Mouse (Mus musculus) hindbrain, embryonic 12.5 days (tissue): ENCODE measurements around the gene Fmc1. TPM values are rescaled to one million over a fixed set of nuclear protein-coding genes. Genes with fewer than 3 reads are reported as not detected.

Experiments used
- ATAC-seq: fragments of 200-750 bp; cut with Nextera tagmentation; 2 replicates; pipeline ENCODE4 v1.8.0; 2017; ENCODE audit warnings: moderate TSS enrichment; ENCODE audit not compliant: low FRiP score
- H3K27ac ChIP-seq: fragments of 300-500 bp; sonication (generic); 2 replicates; pipeline ENCODE4 v1.5.1; 2016; ENCODE audit warnings: mild to moderate bottlenecking
- H3K27me3 ChIP-seq: fragments of 300-500 bp; sonication (generic); 2 replicates; pipeline ENCODE4 v1.6.1; 2016; ENCODE audit warnings: mild to moderate bottlenecking
- H3K36me3 ChIP-seq: fragments of 300-500 bp; sonication (generic); 2 replicates; pipeline ENCODE4 v1.6.1; 2016; ENCODE audit warnings: mild to moderate bottlenecking
- H3K4me1 ChIP-seq: fragments of 300-500 bp; sonication (generic); 2 replicates; pipeline ENCODE4 v1.6.1; 2016
- H3K4me2 ChIP-seq: fragments of 300-500 bp; sonication (generic); replicated peaks from 2 replicates; pipeline ENCODE4 v1.6.1; 2016; ENCODE audit warnings: mild to moderate bottlenecking
- H3K4me3 ChIP-seq: fragments of 300-500 bp; sonication (generic); 2 replicates; pipeline ENCODE4 v1.5.1; 2016; ENCODE audit warnings: mild to moderate bottlenecking
- H3K9ac ChIP-seq: fragments of 300-500 bp; sonication (generic); 2 replicates; pipeline ENCODE4 v1.6.1; 2016; ENCODE audit warnings: mild to moderate bottlenecking, moderate library complexity
- H3K9me3 ChIP-seq: fragments of 300-500 bp; sonication (generic); replicated peaks from 2 replicates; pipeline ENCODE4 v1.6.1; 2016; ENCODE audit warnings: mild to moderate bottlenecking
- WGBS: fragments of 180-500 bp; shearing (Covaris S2); methylation state at CpG from one replicate; pipeline ENCODE4 v1.1.7; 2016; 5-methylcytosine and 5-hydroxymethylcytosine counted together
- polyA plus RNA-seq: library from polyadenylated mRNA; unstranded; fragments of >200 nt; fragmentation: Nextera tagmentation; extraction: Ambion mirVana; gene quantifications from 2 replicates; pipeline ENCODE4 v1.2.1, GENCODE M21; 2016

The Fmc1 gene
- 100 and 122 TPM in 2 replicates for polyA plus RNA-seq

- peak within 1 kb of the TSS; percentile 85 for H3K27ac ChIP-seq
- ATAC-seq: peak; percentile 92
- H3K4me2 ChIP-seq: peak within 1 kb of the TSS; percentile 75
- peaks cover 13% of the 10 kb centered on the region for H3K4me1 ChIP-seq
- 5% methylated on average over 41 of the region's 41 CpGs for WGBS
- no peaks in the 10 kb centered on the region for H3K9me3 ChIP-seq
- peak within 1 kb of the TSS; percentile 78 for H3K9ac ChIP-seq
- no peaks in the 10 kb centered on the region for H3K36me3 ChIP-seq
- H3K27me3 ChIP-seq: no peaks in the 10 kb centered on the region
- peak within 1 kb of the TSS; percentile 72 for H3K4me3 ChIP-seq
Measured at GRCm38 (mm10) chr6:38533428-38534405, at the start of gene Fmc1. Gene Fmc1, plus strand, starts transcription at chr6:38533502.

- peaks cover 53% of the 10 kb centered on the region for H3K36me3 ChIP-seq
- WGBS: 87% methylated on average over 3 of the region's 3 CpGs
- ATAC-seq: no peak
- no peaks in the 10 kb centered on the region for H3K9me3 ChIP-seq
- no peak overlapping the region for H3K4me3 ChIP-seq
- no peak overlapping the region for H3K4me2 ChIP-seq
- H3K4me1 ChIP-seq: no peaks in the 10 kb centered on the region
- no peak overlapping the region for H3K27ac ChIP-seq
- no peak overlapping the region for H3K9ac ChIP-seq
- no peaks in the 10 kb centered on the region for H3K27me3 ChIP-seq
Measured at GRCm38 (mm10) chr6:38492550-38492949, 40.8 kb upstream of the Fmc1 start.

GRCm38 (mm10) chr6:38495641-38496040 lies 37.7 kb upstream of the Fmc1 start:
- ATAC-seq: no peak
- no peaks in the 10 kb centered on the region for H3K27me3 ChIP-seq
- H3K4me1 ChIP-seq: no peaks in the 10 kb centered on the region
- H3K4me3 ChIP-seq: no peak overlapping the region
- no peak overlapping the region for H3K27ac ChIP-seq
- WGBS: 62% methylated on average over 4 of the region's 4 CpGs
- peaks cover 52% of the 10 kb centered on the region for H3K36me3 ChIP-seq
- H3K9ac ChIP-seq: no peak overlapping the region
- H3K4me2 ChIP-seq: no peak overlapping the region
- no peaks in the 10 kb centered on the region for H3K9me3 ChIP-seq

GRCm38 (mm10) chr6:38512096-38512495 lies 21.2 kb upstream of the Fmc1 start:
- WGBS: 94% methylated on average over 1 of the region's 1 CpGs
- 0 out of 2 replicates have a peak, but pooled peaks cover 1% of the 10 kb centered on the region for H3K36me3 ChIP-seq
- ATAC-seq: no peak
- no peak overlapping the region for H3K9ac ChIP-seq
- H3K27me3 ChIP-seq: no peaks in the 10 kb centered on the region
- H3K9me3 ChIP-seq: no peaks in the 10 kb centered on the region
- H3K27ac ChIP-seq: no peak overlapping the region
- H3K4me1 ChIP-seq: no peaks in the 10 kb centered on the region
- no peak overlapping the region for H3K4me3 ChIP-seq
- no peak overlapping the region for H3K4me2 ChIP-seq

- Histone ChIP-seq H3K36me3 (no peaks in the 10 kb centered on the region), H3K9me3 (no peaks in the 10 kb centered on the region), H3K4me3 (no peak overlapping the region), H3K4me2 (no peak overlapping the region), H3K9ac (no peak overlapping the region), H3K4me1 (no peaks in the 10 kb centered on the region), H3K27ac (no peak overlapping the region), H3K27me3 (no peaks in the 10 kb centered on the region)
- no peak for ATAC-seq
Measured at GRCm38 (mm10) chr6:38512830-38513229, 20.5 kb upstream of the Fmc1 start.

DNA sequence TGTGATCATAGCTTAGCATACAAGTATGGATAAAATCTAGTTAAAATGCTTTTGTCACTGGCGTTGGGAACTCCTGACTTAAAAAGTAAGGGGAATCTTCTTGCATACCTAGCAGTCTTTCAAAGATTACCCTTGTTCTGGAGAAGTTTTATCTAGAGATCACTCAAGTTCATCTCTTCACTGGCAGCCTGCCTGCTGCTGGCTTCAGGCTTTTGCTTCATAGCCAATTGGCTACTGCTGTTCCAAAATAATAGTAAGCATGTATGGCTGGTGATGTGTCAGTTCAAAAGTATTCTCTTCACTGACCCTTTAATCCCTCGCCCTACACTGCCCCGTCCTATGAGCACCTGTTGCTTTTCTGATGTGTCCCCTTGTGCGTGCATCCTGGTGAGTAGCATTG lies 18.1 kb upstream of the Fmc1 start:
- Histone ChIP-seq H3K4me3 (no peak overlapping the region), H3K4me2 (no peak overlapping the region), H3K4me1 (no peaks in the 10 kb centered on the region), H3K36me3 (peaks cover 4% of the 10 kb centered on the region; the same call in 1 of the 2 replicates), H3K27me3 (no peaks in the 10 kb centered on the region), H3K27ac (no peak overlapping the region), H3K9me3 (no peaks in the 10 kb centered on the region), H3K9ac (no peak overlapping the region)
- WGBS: 89% methylated on average over 4 of the region's 4 CpGs
- no peak for ATAC-seq

DNA sequence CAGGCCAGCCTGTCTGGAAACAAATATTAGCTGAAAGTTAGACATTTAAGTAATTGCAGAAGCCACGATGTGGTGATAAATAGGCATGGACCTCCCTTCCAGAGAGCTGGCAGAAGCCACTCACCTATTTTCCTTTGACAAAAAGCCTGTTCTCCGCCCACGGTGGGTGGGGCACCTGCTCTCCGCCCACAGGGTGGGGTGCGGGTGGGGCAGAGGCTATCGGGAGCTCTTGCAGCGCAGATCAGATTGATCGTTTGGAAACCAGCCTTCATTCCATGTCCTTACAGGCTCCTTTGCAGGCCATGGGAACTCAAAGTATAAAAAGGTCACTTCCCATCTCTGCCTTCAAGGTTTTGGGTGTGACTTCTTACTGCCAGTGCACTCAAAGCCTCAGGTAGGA lies 9.5 kb upstream of the Fmc1 start:
- H3K4me1 ChIP-seq: no peaks in the 10 kb centered on the region
- peaks cover 7% of the 10 kb centered on the region; the same call in 1 of the 2 replicates for H3K36me3 ChIP-seq
- no peak for ATAC-seq
- no peak overlapping the region for H3K4me2 ChIP-seq
- WGBS: 40% methylated on average over 8 of the region's 8 CpGs
- no peak overlapping the region for H3K4me3 ChIP-seq
- no peak overlapping the region for H3K27ac ChIP-seq
- H3K9me3 ChIP-seq: no peaks in the 10 kb centered on the region
- no peaks in the 10 kb centered on the region for H3K27me3 ChIP-seq
- no peak overlapping the region for H3K9ac ChIP-seq

- H3K36me3 ChIP-seq: no peaks in the 10 kb centered on the region
- no peaks in the 10 kb centered on the region for H3K27me3 ChIP-seq
- no peaks in the 10 kb centered on the region for H3K9me3 ChIP-seq
- H3K4me3 ChIP-seq: no peak overlapping the region
- no peak for ATAC-seq
- 62% methylated on average over 5 of the region's 5 CpGs for WGBS
- peaks cover 13% of the 10 kb centered on the region for H3K4me1 ChIP-seq
- H3K4me2 ChIP-seq: no peak overlapping the region
- H3K27ac ChIP-seq: no peak overlapping the region
- H3K9ac ChIP-seq: no peak overlapping the region
Measured at GRCm38 (mm10) chr6:38531211-38531820, 2.0 kb upstream of the Fmc1 start.

DNA sequence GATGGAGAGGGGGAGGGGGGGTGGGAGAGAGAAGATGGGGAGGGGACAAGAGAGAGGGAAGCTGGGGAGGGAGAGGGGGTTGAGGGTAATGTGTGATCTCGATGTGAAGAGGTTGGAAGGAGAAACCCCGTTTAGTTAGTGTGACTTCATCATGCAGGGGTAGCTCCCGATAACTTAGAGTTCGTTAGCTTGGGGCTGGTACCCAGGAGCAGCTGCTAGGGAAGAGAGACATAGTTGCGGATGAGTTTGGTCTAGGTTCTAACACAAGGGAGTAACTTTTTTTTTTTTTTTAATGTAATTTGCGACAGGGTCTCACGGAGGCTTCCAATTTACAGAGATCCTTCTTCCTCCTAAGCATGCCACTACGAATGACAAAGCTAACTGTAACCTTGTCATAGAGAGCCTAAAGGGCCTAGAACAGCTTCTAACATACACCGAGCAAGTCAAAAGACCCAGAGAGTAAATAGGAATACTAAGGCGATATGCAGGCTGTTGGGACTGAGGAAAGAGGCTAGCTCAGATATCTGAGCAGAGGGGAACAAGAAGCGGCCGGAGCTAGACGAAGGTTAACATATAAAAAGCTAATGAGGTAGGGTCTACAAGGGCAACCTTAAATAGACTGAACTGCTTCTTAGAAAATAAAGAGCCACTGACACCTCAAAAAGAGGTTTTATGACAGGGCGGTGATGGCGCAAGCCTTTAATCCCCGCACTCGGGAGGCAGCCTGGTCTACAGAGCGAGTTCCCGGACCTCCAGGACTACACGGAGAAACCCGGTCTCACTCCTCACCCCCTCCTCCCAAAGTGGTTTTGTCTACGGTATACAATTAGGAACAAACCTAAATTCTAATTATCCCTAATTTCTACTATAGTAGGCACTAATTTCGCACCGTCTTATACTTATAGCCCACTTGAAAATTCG lies 542 bp upstream of the Fmc1 start:
- Histone ChIP-seq H3K9me3 (no peaks in the 10 kb centered on the region), H3K36me3 (no peaks in the 10 kb centered on the region), H3K27ac (peak overlapping the region; percentile 85), H3K9ac (peak overlapping the region; percentile 74), H3K4me2 (peak overlapping the region; percentile 75), H3K4me3 (peak overlapping the region; percentile 72), H3K4me1 (peaks cover 13% of the 10 kb centered on the region), H3K27me3 (no peaks in the 10 kb centered on the region)
- ATAC-seq: peak; percentile 62
- 11% methylated on average over 25 of the region's 25 CpGs for WGBS

GRCm38 (mm10) chr6:38534640-38535365 lies 1.5 kb downstream of the Fmc1 start:
- peak overlapping the region; percentile 78 for H3K9ac ChIP-seq
- peak overlapping the region; percentile 85 for H3K27ac ChIP-seq
- no peaks in the 10 kb centered on the region for H3K27me3 ChIP-seq
- peak overlapping the region; percentile 56 for H3K4me2 ChIP-seq
- H3K36me3 ChIP-seq: peaks cover 4% of the 10 kb centered on the region; the same call in 1 of the 2 replicates
- H3K4me3 ChIP-seq: peak overlapping the region; percentile 72
- under 1% methylated on average over 53 of the region's 53 CpGs for WGBS
- peaks cover 13% of the 10 kb centered on the region for H3K4me1 ChIP-seq
- no peaks in the 10 kb centered on the region for H3K9me3 ChIP-seq
- ATAC-seq: peak; percentile 74

GRCm38 (mm10) chr6:38535366-38535690 lies 2.0 kb downstream of the Fmc1 start:
- H3K36me3 ChIP-seq: peaks cover 8% of the 10 kb centered on the region; the same call in 1 of the 2 replicates
- H3K4me1 ChIP-seq: peaks cover 13% of the 10 kb centered on the region
- H3K9me3 ChIP-seq: no peaks in the 10 kb centered on the region
- peak overlapping the region; percentile 56 for H3K4me2 ChIP-seq
- H3K4me3 ChIP-seq: peak overlapping the region; percentile 72
- no peak for ATAC-seq
- H3K9ac ChIP-seq: peak overlapping the region; percentile 78
- H3K27me3 ChIP-seq: no peaks in the 10 kb centered on the region
- peak overlapping the region; percentile 85 for H3K27ac ChIP-seq
- WGBS: 3% methylated on average over 9 of the region's 9 CpGs
